ENCODE assay signal across 8 mouse cellular contexts in genomic region chr6:100013949-100014348, GRCm38 (mm10).
DNase-seq lines count a peak whose midpoint lies in the region; ATAC-seq and TF ChIP-seq lines count a peak whose summit lies in the region.

No protein-coding gene starts in this region.

- H3K9ac ChIP-seq in hindbrain, postnatal 0 days (replicated peaks; ENCODE audit: low read length), result no peak overlapping the region
- no peak overlapping the region for H3K9ac ChIP-seq in hindbrain, embryonic 11.5 days (ENCODE audit: low read depth, low read length)

- peaks cover 14% of the 10 kb centered on the region for H3K4me1 ChIP-seq in hindbrain, postnatal 0 days (ENCODE audit: insufficient read depth, low read length)
- peaks cover 17% of the 10 kb centered on the region for H3K4me1 ChIP-seq in hindbrain, embryonic 10.5 days (replicated peaks)
- no peaks in the 10 kb centered on the region for H3K4me1 ChIP-seq in hindbrain, embryonic 11.5 days (replicated peaks; ENCODE audit: control insufficient read depth, insufficient read depth, low read length)

- no peaks in the 10 kb centered on the region for H3K9me3 ChIP-seq in hindbrain, postnatal 0 days (ENCODE audit: low read length)
- no peaks in the 10 kb centered on the region for H3K9me3 ChIP-seq in hindbrain, embryonic 10.5 days
- no peaks in the 10 kb centered on the region for H3K9me3 ChIP-seq in hindbrain, embryonic 11.5 days (ENCODE audit: control insufficient read depth, low read length)

- no peak for TF ChIP-seq CTCF in hindbrain, postnatal 0 days (IDR thresholded peaks at IDR 0.05; ENCODE audit: low read depth)
- TF ChIP-seq CTCF in brain, embryonic 14.5 days (IDR thresholded peaks at IDR 0.05; ENCODE audit: borderline replicate concordance, extremely low read depth, insufficient read depth, insufficient read length), result no peak

- no peaks in the 10 kb centered on the region for H3K27me3 ChIP-seq in hindbrain, postnatal 0 days (ENCODE audit: insufficient read depth, low read length)
- peaks cover 71% of the 10 kb centered on the region for H3K27me3 ChIP-seq in hindbrain, embryonic 10.5 days (ENCODE audit: insufficient read depth, poor library complexity, severe bottlenecking)
- H3K27me3 ChIP-seq in hindbrain, embryonic 11.5 days (ENCODE audit: control insufficient read depth, insufficient read depth, low read length), result no peaks in the 10 kb centered on the region

- TF ChIP-seq POLR2A in brain, embryonic 14.5 days (IDR thresholded peaks at IDR 0.05; ENCODE audit: borderline replicate concordance, extremely low read depth, insufficient read depth, insufficient read length, poor library complexity, severe bottlenecking), result no peak

- no peak overlapping the region for H3K27ac ChIP-seq in hindbrain, postnatal 0 days
- H3K27ac ChIP-seq in hindbrain, embryonic 10.5 days, result no peak overlapping the region
- no peak overlapping the region for H3K27ac ChIP-seq in hindbrain, embryonic 11.5 days (ENCODE audit: low read depth, low read length)

- peak; percentile 63 for DNase-seq in hindbrain, postnatal 0 days (ENCODE audit: low spot score)
- no peak for DNase-seq in hindbrain, embryonic 10.5 days (ENCODE audit: low spot score)
- peak; percentile 79 for DNase-seq in brain, embryonic 14.5 days (ENCODE audit: low read depth)
- peak; percentile 23 for DNase-seq in lung, postnatal 25 days (ENCODE audit: low spot score)
- DNase-seq in spleen, postnatal 4 days (ENCODE audit: low spot score in 2 of 2), result no peak
- DNase-seq in hindbrain, embryonic 11.5 days (ENCODE audit: low spot score), result no peak

- no peaks in the 10 kb centered on the region for H3K36me3 ChIP-seq in hindbrain, postnatal 0 days (ENCODE audit: insufficient read depth, low read length)
- no peaks in the 10 kb centered on the region for H3K36me3 ChIP-seq in hindbrain, embryonic 10.5 days
- no peaks in the 10 kb centered on the region for H3K36me3 ChIP-seq in hindbrain, embryonic 11.5 days (ENCODE audit: control insufficient read depth, insufficient read depth, low read length)

- ATAC-seq in hindbrain, postnatal 0 days, result 0 out of 2 replicates have a peak, but pooled peaks have one; percentile 28
- peak; percentile 68 to 70 for ATAC-seq in hematopoietic stem cell, adult 5-6 weeks (replicated peaks in 1 of 2; ENCODE audit: insufficient read depth in 1 of 2, low FRiP score in 2 of 2, low TSS enrichment in 1 of 2, low read depth in 1 of 2, poor library complexity in 2 of 2, severe bottlenecking in 2 of 2)
- ATAC-seq in cerebellum, adult (ENCODE audit: insufficient number of reproducible peaks, low FRiP score, low TSS enrichment), result no peak
- no peak for ATAC-seq in hindbrain, embryonic 11.5 days (ENCODE audit: low FRiP score)

- WGBS in hindbrain, postnatal 0 days, result 26% methylated on average over 6 of the region's 6 CpGs
- 49% methylated on average over 6 of the region's 6 CpGs for WGBS in hindbrain, embryonic 10.5 days
- 47% methylated on average over 6 of the region's 6 CpGs for WGBS in hindbrain, embryonic 11.5 days

- no peak overlapping the region for H3K4me2 ChIP-seq in hindbrain, postnatal 0 days (ENCODE audit: low read depth, low read length)
- no peak overlapping the region for H3K4me2 ChIP-seq in hindbrain, embryonic 11.5 days (replicated peaks; ENCODE audit: low read depth, low read length)

- H3K4me3 ChIP-seq in hindbrain, postnatal 0 days (ENCODE audit: low read length), result no peak overlapping the region
- no peak overlapping the region for H3K4me3 ChIP-seq in hindbrain, embryonic 10.5 days
- H3K4me3 ChIP-seq in hindbrain, embryonic 11.5 days (ENCODE audit: low read depth, low read length), result no peak overlapping the region

Comparison
In these comparisons a context has a peak if more than half of its experiments do, and no peak if none do; other contexts are left out.
1. ATAC-seq: peak in hindbrain, postnatal 0 days (single experiment) and hematopoietic stem cell, adult 5-6 weeks (2 of 2); none in cerebellum, adult (single experiment) and hindbrain, embryonic 11.5 days (single experiment).
2. DNase-seq: peak in hindbrain, postnatal 0 days (single experiment), brain, embryonic 14.5 days (single experiment) and lung, postnatal 25 days (single experiment); none in hindbrain, embryonic 10.5 days (single experiment), spleen, postnatal 4 days (0 of 2) and hindbrain, embryonic 11.5 days (single experiment).